Mouse (Mus musculus): ENCODE measurements around the gene Tmem135. TPM values are rescaled to one million over a fixed set of nuclear protein-coding genes. Genes with fewer than 3 reads are reported as not detected.

Gene Tmem135
- polyA plus RNA-seq, 1 experiment: 47.6 TPM

DNA sequence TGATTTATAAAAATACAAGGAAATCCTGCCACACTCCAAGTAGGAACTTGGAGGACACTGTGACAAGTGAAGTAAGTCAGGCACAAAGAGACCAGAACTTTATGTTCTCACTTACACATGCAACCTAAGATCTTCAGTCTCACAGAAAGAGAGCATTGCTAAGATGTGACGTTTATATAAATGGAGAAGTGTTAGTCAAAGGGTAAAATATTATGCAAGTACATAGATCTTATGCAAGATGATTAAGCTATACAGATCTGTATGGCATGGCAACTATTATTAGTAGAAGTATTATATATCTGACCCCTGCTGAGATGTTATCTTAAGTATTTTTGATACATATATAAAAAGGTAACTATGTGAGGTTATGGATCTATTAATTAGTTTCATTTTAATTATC is 8.6 kb downstream of the Tmem135 start:
- WGBS: 86% methylated on average over 1 of the region's 1 CpGs
- Histone ChIP-seq H3K36me3 (ENCODE audit: control insufficient read depth, insufficient read depth, low read length) (no peaks in the 10 kb centered on the region), H3K27ac (ENCODE audit: control insufficient read depth, insufficient read depth, low read length) (no peak overlapping the region), H3K4me1 (replicated peaks; ENCODE audit: control insufficient read depth, insufficient read depth, low read length) (no peaks in the 10 kb centered on the region), H3K4me3 (ENCODE audit: control insufficient read depth, insufficient read depth, low read length) (no peak overlapping the region), H3K27me3 (ENCODE audit: control insufficient read depth, insufficient read depth, low read length) (no peaks in the 10 kb centered on the region)
- no peak for DNase-seq
- TF ChIP-seq POLR2A (IDR thresholded peaks at IDR 0.05; ENCODE audit: control insufficient read depth, extremely low read depth, insufficient read depth, low read length, poor library complexity): no peak
- TF ChIP-seq CTCF (IDR thresholded peaks at IDR 0.05; ENCODE audit: borderline replicate concordance, control insufficient read depth, extremely low read depth, insufficient read depth, low read length, poor library complexity): no peak

DNA sequence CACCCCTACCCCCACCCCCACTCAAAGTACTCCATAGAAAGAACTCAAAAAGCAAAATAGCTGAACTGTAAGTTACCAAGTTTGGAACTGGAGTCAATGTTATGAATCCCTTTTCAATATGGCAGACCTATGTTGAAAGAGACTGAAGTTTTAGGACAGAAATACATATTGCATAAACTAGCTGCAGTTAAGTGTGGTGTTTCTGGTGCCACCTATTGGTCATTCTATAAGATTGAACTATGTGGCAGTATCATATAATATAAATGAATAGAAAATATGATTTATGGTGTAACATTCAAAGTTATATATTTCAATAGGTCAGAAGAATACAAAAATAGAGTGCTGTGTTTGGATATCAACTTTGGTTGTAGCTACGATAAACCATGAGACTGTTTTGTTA is 11.2 kb downstream of the Tmem135 start:
- TF ChIP-seq POLR2A (IDR thresholded peaks at IDR 0.05; ENCODE audit: control insufficient read depth, extremely low read depth, insufficient read depth, low read length, poor library complexity): no peak
- no peak for TF ChIP-seq CTCF (IDR thresholded peaks at IDR 0.05; ENCODE audit: borderline replicate concordance, control insufficient read depth, extremely low read depth, insufficient read depth, low read length, poor library complexity)
- H3K36me3 ChIP-seq (ENCODE audit: control insufficient read depth, insufficient read depth, low read length): no peaks in the 10 kb centered on the region
- 95% methylated on average over 1 of the region's 1 CpGs for WGBS
- H3K4me1 ChIP-seq (replicated peaks; ENCODE audit: control insufficient read depth, insufficient read depth, low read length): no peaks in the 10 kb centered on the region
- H3K4me3 ChIP-seq (ENCODE audit: control insufficient read depth, insufficient read depth, low read length): no peak overlapping the region
- H3K27ac ChIP-seq (ENCODE audit: control insufficient read depth, insufficient read depth, low read length): no peak overlapping the region
- no peak for DNase-seq
- H3K27me3 ChIP-seq (ENCODE audit: control insufficient read depth, insufficient read depth, low read length): no peaks in the 10 kb centered on the region

DNA sequence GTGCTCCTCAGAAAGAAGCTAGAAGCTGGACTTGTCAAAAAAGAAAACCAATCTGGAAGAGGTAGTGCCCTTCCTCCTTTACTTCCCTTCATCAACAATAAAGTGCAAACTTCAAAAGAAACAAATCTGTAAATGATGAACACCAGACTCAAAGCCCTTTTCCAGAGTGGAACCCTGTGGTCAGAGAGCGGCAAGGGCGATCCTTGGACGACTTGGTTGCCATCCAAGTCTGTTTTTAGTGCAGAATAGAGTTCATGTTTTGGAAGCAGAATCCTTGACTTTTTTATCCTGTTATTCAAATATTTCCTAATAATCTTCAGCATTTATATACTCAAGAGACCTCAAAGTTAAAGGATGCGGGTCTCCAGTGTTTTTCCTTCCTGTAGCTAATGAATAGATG is 11.6 kb downstream of the Tmem135 start:
- TF ChIP-seq CTCF (IDR thresholded peaks at IDR 0.05; ENCODE audit: borderline replicate concordance, control insufficient read depth, extremely low read depth, insufficient read depth, low read length, poor library complexity) (no peak), POLR2A (IDR thresholded peaks at IDR 0.05; ENCODE audit: control insufficient read depth, extremely low read depth, insufficient read depth, low read length, poor library complexity) (no peak)
- Histone ChIP-seq H3K4me1 (replicated peaks; ENCODE audit: control insufficient read depth, insufficient read depth, low read length) (no peaks in the 10 kb centered on the region), H3K36me3 (ENCODE audit: control insufficient read depth, insufficient read depth, low read length) (no peaks in the 10 kb centered on the region), H3K27me3 (ENCODE audit: control insufficient read depth, insufficient read depth, low read length) (no peaks in the 10 kb centered on the region), H3K27ac (ENCODE audit: control insufficient read depth, insufficient read depth, low read length) (no peak overlapping the region), H3K4me3 (ENCODE audit: control insufficient read depth, insufficient read depth, low read length) (no peak overlapping the region)
- 88% methylated on average over 4 of the region's 4 CpGs for WGBS
- no peak for DNase-seq

DNA sequence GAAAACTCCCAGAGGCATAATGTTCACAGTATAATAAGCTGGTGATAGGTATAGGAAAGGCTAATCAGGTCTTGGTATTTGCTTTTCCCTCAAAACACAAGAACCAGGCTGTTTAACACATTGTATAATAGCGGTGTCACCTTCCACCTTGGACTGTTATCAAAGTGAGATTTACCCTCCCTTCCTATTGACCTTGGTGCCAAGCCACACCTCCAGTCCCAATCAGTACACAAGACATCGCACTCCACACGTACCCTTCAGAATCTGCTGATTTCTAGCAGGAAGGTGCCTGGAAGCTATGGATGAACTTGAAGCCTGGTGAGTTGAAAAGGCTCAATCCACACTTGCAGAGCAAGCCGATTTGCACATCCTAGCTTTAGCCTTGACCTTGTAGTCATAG is 12.2 kb downstream of the Tmem135 start:
- no peak overlapping the region for H3K27ac ChIP-seq (ENCODE audit: control insufficient read depth, insufficient read depth, low read length)
- H3K4me3 ChIP-seq (ENCODE audit: control insufficient read depth, insufficient read depth, low read length): no peak overlapping the region
- 96% methylated on average over 4 of the region's 4 CpGs for WGBS

DNA sequence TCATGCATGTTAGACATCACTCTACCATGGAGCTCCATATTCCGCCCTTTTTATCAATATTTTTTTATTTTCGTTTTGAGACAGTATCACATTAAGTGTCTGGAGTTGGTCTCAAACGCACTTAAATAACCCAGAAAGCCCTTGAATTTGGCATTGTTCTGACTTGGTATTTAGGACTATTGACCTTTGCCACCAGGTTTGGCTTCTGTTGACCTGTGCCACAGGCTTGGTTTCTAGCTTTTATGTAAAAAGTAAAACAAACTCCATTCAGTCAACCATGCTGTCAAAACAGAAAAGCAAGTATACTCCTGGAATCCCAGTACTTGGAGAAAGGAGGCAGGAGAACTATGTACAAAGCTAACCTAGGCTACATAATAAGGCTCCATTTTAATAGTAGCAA is 12.7 kb downstream of the Tmem135 start:
- Histone ChIP-seq H3K36me3 (ENCODE audit: control insufficient read depth, insufficient read depth, low read length) (no peaks in the 10 kb centered on the region), H3K4me3 (ENCODE audit: control insufficient read depth, insufficient read depth, low read length) (no peak overlapping the region), H3K27ac (ENCODE audit: control insufficient read depth, insufficient read depth, low read length) (no peak overlapping the region), H3K4me1 (replicated peaks; ENCODE audit: control insufficient read depth, insufficient read depth, low read length) (no peaks in the 10 kb centered on the region), H3K27me3 (ENCODE audit: control insufficient read depth, insufficient read depth, low read length) (no peaks in the 10 kb centered on the region)
- DNase-seq: no peak
- TF ChIP-seq POLR2A (IDR thresholded peaks at IDR 0.05; ENCODE audit: control insufficient read depth, extremely low read depth, insufficient read depth, low read length, poor library complexity) (no peak), CTCF (IDR thresholded peaks at IDR 0.05; ENCODE audit: borderline replicate concordance, control insufficient read depth, extremely low read depth, insufficient read depth, low read length, poor library complexity) (no peak)
- WGBS: 95% methylated on average over 3 of the region's 3 CpGs

More for the DNA sequence above, 12.2 kb downstream of the Tmem135 start:
- DNase-seq: no peak
- TF ChIP-seq POLR2A (IDR thresholded peaks at IDR 0.05; ENCODE audit: control insufficient read depth, extremely low read depth, insufficient read depth, low read length, poor library complexity): no peak
- no peak for TF ChIP-seq CTCF (IDR thresholded peaks at IDR 0.05; ENCODE audit: borderline replicate concordance, control insufficient read depth, extremely low read depth, insufficient read depth, low read length, poor library complexity)
- Histone ChIP-seq H3K4me1 (replicated peaks; ENCODE audit: control insufficient read depth, insufficient read depth, low read length) (no peaks in the 10 kb centered on the region), H3K36me3 (ENCODE audit: control insufficient read depth, insufficient read depth, low read length) (no peaks in the 10 kb centered on the region), H3K27me3 (ENCODE audit: control insufficient read depth, insufficient read depth, low read length) (no peaks in the 10 kb centered on the region)

DNA sequence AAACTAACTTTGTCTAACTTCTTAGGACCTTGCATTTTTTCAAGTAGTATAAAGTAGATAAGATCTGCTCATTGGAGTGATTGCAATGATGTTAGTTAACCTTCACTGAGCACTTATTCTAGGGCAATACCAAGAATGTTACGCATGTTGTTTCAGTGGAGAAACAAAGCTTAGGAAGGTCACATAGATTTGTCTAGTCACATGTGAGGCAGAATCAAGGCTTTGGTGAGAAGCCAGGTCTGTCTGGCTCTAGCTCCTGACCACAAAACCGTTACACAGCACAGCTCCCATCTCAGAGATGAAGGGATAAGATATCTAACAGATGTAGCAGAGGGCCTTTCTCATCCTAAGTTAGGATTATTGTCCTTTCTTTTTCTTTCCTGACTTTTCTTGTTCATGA is 13.4 kb downstream of the Tmem135 start:
- 30% methylated on average over 2 of the region's 2 CpGs for WGBS
- H3K36me3 ChIP-seq (ENCODE audit: control insufficient read depth, insufficient read depth, low read length): no peaks in the 10 kb centered on the region
- H3K4me3 ChIP-seq (ENCODE audit: control insufficient read depth, insufficient read depth, low read length): no peak overlapping the region
- H3K27ac ChIP-seq (ENCODE audit: control insufficient read depth, insufficient read depth, low read length): no peak overlapping the region
- DNase-seq: no peak
- H3K4me1 ChIP-seq (replicated peaks; ENCODE audit: control insufficient read depth, insufficient read depth, low read length): no peaks in the 10 kb centered on the region
- TF ChIP-seq POLR2A (IDR thresholded peaks at IDR 0.05; ENCODE audit: control insufficient read depth, extremely low read depth, insufficient read depth, low read length, poor library complexity) (no peak), CTCF (IDR thresholded peaks at IDR 0.05; ENCODE audit: borderline replicate concordance, control insufficient read depth, extremely low read depth, insufficient read depth, low read length, poor library complexity) (no peak)
- no peaks in the 10 kb centered on the region for H3K27me3 ChIP-seq (ENCODE audit: control insufficient read depth, insufficient read depth, low read length)

DNA sequence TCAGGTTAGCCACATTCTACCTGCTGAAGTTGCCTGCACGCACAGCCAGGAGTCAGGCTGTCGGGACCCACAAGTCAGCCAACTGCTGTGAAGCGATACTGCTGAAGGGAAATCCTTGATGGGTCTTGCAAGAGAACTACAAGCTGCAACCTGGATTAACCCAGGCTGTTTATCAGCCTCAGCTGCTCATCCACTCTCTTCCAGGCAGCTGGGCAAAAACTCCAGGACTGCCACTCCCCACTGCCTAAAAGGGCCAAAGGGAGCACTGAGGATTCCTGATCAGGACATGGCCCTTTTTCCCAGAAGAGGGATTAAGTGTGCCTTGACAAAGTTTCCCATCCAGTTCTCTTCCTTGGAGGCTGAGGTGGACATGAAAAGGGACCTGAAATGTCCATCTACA is 15.0 kb downstream of the Tmem135 start:
- no peaks in the 10 kb centered on the region for H3K4me1 ChIP-seq (replicated peaks; ENCODE audit: control insufficient read depth, insufficient read depth, low read length)
- H3K27ac ChIP-seq (ENCODE audit: control insufficient read depth, insufficient read depth, low read length): no peak overlapping the region
- no peaks in the 10 kb centered on the region for H3K36me3 ChIP-seq (ENCODE audit: control insufficient read depth, insufficient read depth, low read length)
- 94% methylated on average over 3 of the region's 3 CpGs for WGBS
- no peaks in the 10 kb centered on the region for H3K27me3 ChIP-seq (ENCODE audit: control insufficient read depth, insufficient read depth, low read length)
- no peak for TF ChIP-seq POLR2A (IDR thresholded peaks at IDR 0.05; ENCODE audit: control insufficient read depth, extremely low read depth, insufficient read depth, low read length, poor library complexity)
- TF ChIP-seq CTCF (IDR thresholded peaks at IDR 0.05; ENCODE audit: borderline replicate concordance, control insufficient read depth, extremely low read depth, insufficient read depth, low read length, poor library complexity): no peak
- H3K4me3 ChIP-seq (ENCODE audit: control insufficient read depth, insufficient read depth, low read length): no peak overlapping the region
- DNase-seq: no peak
